Mouse (Mus musculus) forebrain, embryonic 16.5 days (tissue): ENCODE data around the gene Gstt1. TPM values are rescaled to one million over a fixed set of nuclear protein-coding genes. Genes with fewer than 3 reads are reported as not detected.

ENCODE experiments used
- ATAC-seq: fragments of 200-750 bp; cut with Nextera tagmentation; 2 replicates; pipeline ENCODE4 v1.8.0; 2017; ENCODE audit warnings: mild to moderate bottlenecking, moderate library complexity
- H3K27ac ChIP-seq: fragments of 300-500 bp; sonication (generic); 2 replicates; pipeline ENCODE4 v1.5.1; 2014; ENCODE audit warnings: low read length, control low read depth
- H3K27me3 ChIP-seq: fragments of 300-500 bp; sonication (generic); replicated peaks from 2 replicates; pipeline ENCODE4 v1.6.1; 2014; ENCODE audit warnings: low read length; ENCODE audit not compliant: control insufficient read depth, insufficient read depth
- H3K36me3 ChIP-seq: fragments of 300-500 bp; sonication (generic); 2 replicates; pipeline ENCODE4 v1.6.1; 2014; ENCODE audit not compliant: control insufficient read depth, insufficient read depth
- H3K4me1 ChIP-seq: fragments of 300-500 bp; sonication (generic); replicated peaks from 2 replicates; pipeline ENCODE4 v1.6.1; 2014; ENCODE audit warnings: low read length; ENCODE audit not compliant: control insufficient read depth, insufficient read depth
- H3K4me2 ChIP-seq: fragments of 300-500 bp; sonication (generic); 2 replicates; pipeline ENCODE4 v1.6.1; 2014; ENCODE audit warnings: mild to moderate bottlenecking, low read length, control low read depth
- H3K4me3 ChIP-seq: fragments of 300-500 bp; sonication (generic); replicated peaks from 2 replicates; pipeline ENCODE4 v1.5.1; 2014; ENCODE audit warnings: mild to moderate bottlenecking, low read length, control low read depth
- H3K9ac ChIP-seq: fragments of 300-500 bp; sonication (generic); replicated peaks from 2 replicates; pipeline ENCODE4 v1.6.1; 2014; ENCODE audit warnings: low read depth, low read length, control low read depth
- H3K9me3 ChIP-seq: fragments of 300-500 bp; sonication (generic); 2 replicates; pipeline ENCODE4 v1.6.1; 2016; ENCODE audit warnings: low read length; ENCODE audit not compliant: control insufficient read depth
- WGBS: fragments of 180-500 bp; shearing (Covaris S2); extraction: QIAGEN DNeasy Blood & Tissue Kit; methylation state at CpG from one replicate; pipeline ENCODE4 v1.1.7; 2014; 5-methylcytosine and 5-hydroxymethylcytosine counted together
- polyA plus RNA-seq: library from polyadenylated mRNA; unstranded; fragments of >200 nt; fragmentation: Nextera tagmentation; extraction: Ambion mirVana; gene quantifications from 2 replicates; pipeline ENCODE4 v1.2.1, GENCODE M21; 2015

Gene Gstt1
- polyA plus RNA-seq, 1 experiment from 2014 or later = 15.2 TPM

DNA sequence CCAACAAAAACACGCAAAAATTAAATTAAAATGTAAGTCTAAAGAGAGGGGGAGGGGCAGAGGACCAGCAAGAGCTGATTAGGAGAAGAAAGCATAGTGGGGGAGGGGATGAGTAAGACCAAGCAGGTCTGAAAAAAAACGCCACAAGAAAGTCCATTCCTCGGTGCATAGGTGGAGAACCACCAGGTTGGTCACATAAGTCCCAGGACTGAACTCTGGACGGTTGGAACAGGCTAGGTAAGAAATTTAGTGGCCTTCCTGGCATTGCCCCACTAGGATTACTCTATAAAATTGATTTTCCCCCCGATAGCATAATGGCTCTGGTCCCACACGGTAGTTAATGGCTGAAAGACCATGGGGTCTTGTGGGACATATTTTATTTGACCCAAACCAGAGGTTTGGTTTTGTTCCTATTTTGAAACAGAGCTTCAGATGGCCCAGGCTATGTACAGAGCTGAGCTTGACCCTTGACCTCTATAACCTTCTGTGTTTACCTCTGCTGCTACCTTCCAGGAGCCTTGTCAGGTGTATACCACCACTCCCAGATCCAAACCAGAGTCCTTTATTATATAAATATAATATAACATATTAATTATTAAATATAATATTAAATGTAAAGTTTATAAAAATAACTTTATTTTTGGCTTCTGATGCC, 9.2 kb downstream of the Gstt1 start:
- Histone ChIP-seq H3K27ac (no peak overlapping the region), H3K4me2 (no peak overlapping the region), H3K27me3 (no peaks in the 10 kb centered on the region), H3K36me3 (no peaks in the 10 kb centered on the region), H3K4me1 (no peaks in the 10 kb centered on the region), H3K9ac (no peak overlapping the region), H3K4me3 (no peak overlapping the region), H3K9me3 (no peaks in the 10 kb centered on the region)
- WGBS = 76% methylated on average over 6 of the region's 6 CpGs
- no peak for ATAC-seq

DNA sequence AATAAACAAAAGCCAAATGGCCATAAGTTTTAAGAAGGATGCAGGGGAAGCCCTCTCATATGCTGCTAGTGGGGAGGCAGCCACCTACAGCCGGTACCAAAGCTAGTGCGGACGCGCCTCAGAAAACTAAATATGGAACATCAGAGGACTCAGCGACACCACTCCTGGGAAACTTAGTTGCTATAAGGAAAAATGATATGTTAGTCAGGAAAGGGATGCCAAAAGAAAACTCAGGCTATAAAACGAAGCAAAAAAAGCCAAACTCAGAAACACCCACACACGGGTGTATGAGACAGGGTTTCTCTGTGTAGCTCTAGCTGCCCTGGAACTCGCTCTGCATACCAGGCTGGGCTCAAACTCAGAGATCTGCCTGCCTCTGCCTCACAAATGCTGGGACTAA, 10.1 kb downstream of the Gstt1 start:
- ATAC-seq = no peak
- Histone ChIP-seq H3K9me3 (no peaks in the 10 kb centered on the region), H3K9ac (no peak overlapping the region), H3K4me2 (no peak overlapping the region), H3K4me3 (no peak overlapping the region), H3K27ac (no peak overlapping the region), H3K27me3 (0 out of 2 replicates have a peak, but pooled peaks cover under 1% of the 10 kb centered on the region), H3K36me3 (no peaks in the 10 kb centered on the region), H3K4me1 (no peaks in the 10 kb centered on the region)
- 96% methylated on average over 8 of the region's 8 CpGs for WGBS

DNA sequence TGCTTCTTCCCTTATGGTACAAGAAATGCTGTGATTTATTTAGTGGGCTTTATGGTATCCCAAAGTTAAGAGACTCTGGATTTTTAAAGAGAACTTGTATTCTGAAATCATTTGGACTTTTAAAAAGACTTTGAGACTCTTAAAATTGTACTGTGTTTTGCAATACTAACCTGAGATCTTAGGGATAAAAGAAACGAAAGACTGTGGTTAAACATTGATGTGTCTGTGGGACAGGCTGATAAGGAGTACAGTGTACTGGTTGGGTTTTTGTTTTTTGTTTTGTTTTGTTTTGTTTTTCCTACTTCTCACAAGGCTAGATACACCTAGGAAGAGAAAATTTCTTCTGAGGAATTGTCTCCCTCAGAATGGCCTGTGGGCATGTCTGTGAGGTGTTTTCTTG, 12.9 kb downstream of the Gstt1 start:
- ATAC-seq = no peak
- H3K27me3 ChIP-seq = peaks cover 6% of the 10 kb centered on the region; the same call in 1 of the 2 replicates
- no peak overlapping the region for H3K9ac ChIP-seq
- peaks cover 9% of the 10 kb centered on the region for H3K4me1 ChIP-seq
- no peak overlapping the region for H3K4me3 ChIP-seq
- H3K27ac ChIP-seq = no peak overlapping the region
- H3K4me2 ChIP-seq = no peak overlapping the region
- H3K36me3 ChIP-seq = no peaks in the 10 kb centered on the region
- 80% methylated on average over 1 of the region's 1 CpGs for WGBS
- no peaks in the 10 kb centered on the region for H3K9me3 ChIP-seq

DNA sequence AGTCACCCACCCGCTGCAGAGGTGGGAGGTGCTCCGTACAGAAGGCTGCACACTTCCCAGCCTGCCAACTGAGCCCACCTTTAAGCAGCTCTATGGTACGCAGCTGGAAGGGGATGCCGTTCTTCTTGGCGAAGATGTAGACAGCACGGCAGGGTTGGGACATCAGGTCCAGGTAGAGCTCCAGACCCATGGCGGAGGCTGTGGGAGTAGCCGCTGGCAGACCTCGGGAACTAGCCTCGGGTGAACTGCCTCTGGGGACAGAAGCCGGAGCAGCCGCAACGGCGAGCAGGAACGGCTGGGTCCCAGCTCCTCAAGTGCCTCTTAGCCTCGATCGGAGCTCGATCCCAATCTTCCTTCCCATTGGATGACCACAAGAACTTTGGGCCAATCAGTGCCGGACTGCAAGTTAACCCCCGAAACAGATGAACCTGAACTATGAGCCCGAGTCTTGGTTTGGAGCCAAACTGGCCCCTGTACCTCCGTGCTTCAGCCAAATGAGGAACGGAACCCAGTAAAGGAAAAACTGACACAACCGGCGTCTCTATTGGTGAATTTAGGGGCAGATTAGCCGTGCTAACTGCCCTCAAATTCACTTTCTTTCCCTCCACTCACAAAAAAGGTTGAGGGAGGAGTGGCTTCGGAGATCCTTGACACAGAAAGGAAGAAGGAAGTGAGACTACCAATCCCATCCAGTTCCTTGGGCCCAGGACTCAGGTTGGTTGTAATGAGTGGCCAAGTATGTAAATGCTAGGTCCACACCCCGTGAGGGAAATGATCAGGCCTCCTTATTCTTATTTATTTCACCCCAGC, 17.4 kb downstream of the Gstt1 start, which contains the start of the genes Gm20441 and Gstt3:
Gm20441 (minus strand) TSS at position 186 of the 810 bp plus-strand sequence.
Gstt3 (minus strand) TSS at position 646 of the 810 bp plus-strand sequence.
- WGBS = under 1% methylated on average over 28 of the region's 28 CpGs
- Histone ChIP-seq H3K4me3 (peak within 1 kb of the TSS; percentile 32), H3K27me3 (peaks cover 18% of the 10 kb centered on the region), H3K4me2 (peak within 1 kb of the TSS; percentile 57), H3K36me3 (no peaks in the 10 kb centered on the region), H3K4me1 (peaks cover 9% of the 10 kb centered on the region), H3K9me3 (no peaks in the 10 kb centered on the region), H3K27ac (no peak within 1 kb of the TSS), H3K9ac (peak within 1 kb of the TSS; percentile 39)
- ATAC-seq = no peak

GRCm38 (mm10) chr10:75779206-75780174, 18.9 kb downstream of the Gstt1 start:
- ATAC-seq = no peak
- H3K36me3 ChIP-seq = no peaks in the 10 kb centered on the region
- no peak overlapping the region for H3K9ac ChIP-seq
- no peak overlapping the region for H3K27ac ChIP-seq
- peaks cover 9% of the 10 kb centered on the region for H3K4me1 ChIP-seq
- H3K9me3 ChIP-seq = no peaks in the 10 kb centered on the region
- 39% methylated on average over 15 of the region's 15 CpGs for WGBS
- H3K27me3 ChIP-seq = peaks cover 18% of the 10 kb centered on the region
- no peak overlapping the region for H3K4me2 ChIP-seq
- H3K4me3 ChIP-seq = no peak overlapping the region

GRCm38 (mm10) chr10:75777885-75778284, 20.5 kb downstream of the Gstt1 start:
- H3K4me2 ChIP-seq = no peak overlapping the region
- peaks cover 16% of the 10 kb centered on the region for H3K27me3 ChIP-seq
- H3K27ac ChIP-seq = no peak overlapping the region
- no peak for ATAC-seq
- WGBS = 79% methylated on average over 2 of the region's 2 CpGs
- H3K4me3 ChIP-seq = no peak overlapping the region
- no peaks in the 10 kb centered on the region for H3K36me3 ChIP-seq
- H3K9ac ChIP-seq = no peak overlapping the region
- H3K9me3 ChIP-seq = no peaks in the 10 kb centered on the region
- H3K4me1 ChIP-seq = peaks cover 10% of the 10 kb centered on the region

- H3K4me3 ChIP-seq = no peak overlapping the region
- peaks cover 18% of the 10 kb centered on the region for H3K4me1 ChIP-seq
- H3K27ac ChIP-seq = no peak overlapping the region
- ATAC-seq = no peak
- H3K27me3 ChIP-seq = peaks cover 16% of the 10 kb centered on the region
- H3K36me3 ChIP-seq = no peaks in the 10 kb centered on the region
- H3K9me3 ChIP-seq = no peaks in the 10 kb centered on the region
- H3K4me2 ChIP-seq = no peak overlapping the region
- no peak overlapping the region for H3K9ac ChIP-seq
- 92% methylated on average over 6 of the region's 6 CpGs for WGBS
Measured at GRCm38 (mm10) chr10:75776562-75776961, 21.8 kb downstream of the Gstt1 start.

DNA sequence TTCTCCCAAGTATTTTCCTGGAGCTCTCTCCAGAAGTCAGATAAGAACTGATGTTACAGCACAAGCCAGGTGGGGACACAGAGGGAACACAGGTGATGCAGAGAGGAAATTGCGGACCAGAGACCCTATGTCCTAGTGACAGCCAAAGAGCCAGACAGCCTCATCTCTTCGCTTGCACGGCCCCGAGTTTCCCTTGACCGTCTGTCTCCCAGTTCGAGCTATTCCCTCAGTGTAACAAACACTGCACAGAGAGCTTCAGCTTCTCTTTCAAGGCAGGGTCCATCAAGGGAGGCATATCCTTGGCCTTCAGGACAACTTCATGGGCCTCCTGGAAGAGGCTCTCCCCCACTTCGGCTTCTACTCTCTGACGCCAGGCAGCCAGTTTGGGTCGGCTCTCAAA, 23.8 kb downstream of the Gstt1 start:
- Histone ChIP-seq H3K9ac (no peak overlapping the region), H3K9me3 (no peaks in the 10 kb centered on the region), H3K27me3 (peaks cover 7% of the 10 kb centered on the region), H3K4me2 (no peak overlapping the region), H3K4me1 (peaks cover 9% of the 10 kb centered on the region), H3K4me3 (no peak overlapping the region), H3K27ac (no peak overlapping the region), H3K36me3 (no peaks in the 10 kb centered on the region)
- WGBS = 95% methylated on average over 9 of the region's 9 CpGs
- ATAC-seq = no peak

DNA sequence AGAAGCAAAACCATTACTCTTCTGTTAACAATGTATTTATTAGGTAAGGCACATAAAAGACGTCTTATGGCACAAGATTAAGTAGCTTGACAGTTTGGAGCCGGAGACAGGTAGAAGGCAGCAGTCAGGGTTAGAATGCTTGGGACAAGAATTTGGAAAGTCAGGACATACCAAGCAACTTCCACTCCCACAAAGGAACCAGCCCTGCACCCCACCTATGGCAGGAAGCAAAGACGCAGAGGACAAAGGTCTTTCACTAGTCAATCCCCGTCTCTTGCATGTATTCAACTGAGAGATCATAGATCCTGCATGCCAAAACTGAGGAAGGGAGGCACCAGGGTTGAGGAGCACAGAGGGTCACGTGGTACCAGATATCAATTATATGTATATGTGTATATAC, 24.3 kb downstream of the Gstt1 start:
- no peak overlapping the region for H3K27ac ChIP-seq
- no peak overlapping the region for H3K9ac ChIP-seq
- H3K27me3 ChIP-seq = peaks cover 3% of the 10 kb centered on the region
- no peaks in the 10 kb centered on the region for H3K36me3 ChIP-seq
- no peak overlapping the region for H3K4me2 ChIP-seq
- H3K4me3 ChIP-seq = no peak overlapping the region
- peaks cover 9% of the 10 kb centered on the region for H3K4me1 ChIP-seq
- no peak for ATAC-seq
- H3K9me3 ChIP-seq = no peaks in the 10 kb centered on the region
- WGBS = 87% methylated on average over 5 of the region's 5 CpGs
